Mouse (Mus musculus) liver, embryonic 15.5 days (tissue): Measurements from ENCODE around the gene Dhdh. TPM values are rescaled to one million over a fixed set of nuclear protein-coding genes. Genes with fewer than 3 reads are reported as not detected.
"Not testable (repeated sequence)": the region's sequence is repeated elsewhere in the genome, so short reads cannot be mapped to it uniquely, and the experiment has no call there.

Source experiments
- ATAC-seq: fragments of 200-750 bp; cut with Nextera tagmentation; 2 replicates; pipeline ENCODE4 v1.8.0; 2017; ENCODE audit warnings: moderate number of reproducible peaks, mild to moderate bottlenecking, moderate library complexity; ENCODE audit not compliant: insufficient read depth
- H3K27ac ChIP-seq: fragments of 300-500 bp; sonication (generic); replicated peaks from 2 replicates; pipeline ENCODE4 v1.5.1; 2015; ENCODE audit warnings: mild to moderate bottlenecking, inconsistent platforms
- H3K27me3 ChIP-seq: fragments of 300-500 bp; sonication (generic); 2 replicates; pipeline ENCODE4 v1.6.1; 2015; ENCODE audit warnings: mild to moderate bottlenecking, inconsistent platforms
- H3K36me3 ChIP-seq: fragments of 300-500 bp; sonication (generic); replicated peaks from 2 replicates; pipeline ENCODE4 v1.6.1; 2015; ENCODE audit warnings: moderate library complexity, mild to moderate bottlenecking, inconsistent platforms
- H3K4me1 ChIP-seq: fragments of 300-500 bp; sonication (generic); replicated peaks from 2 replicates; pipeline ENCODE4 v1.6.1; 2015; ENCODE audit warnings: inconsistent platforms
- H3K4me2 ChIP-seq: fragments of 300-500 bp; sonication (generic); 2 replicates; pipeline ENCODE4 v1.6.1; 2015; ENCODE audit warnings: moderate library complexity, mild to moderate bottlenecking, inconsistent platforms
- H3K4me3 ChIP-seq: fragments of 300-500 bp; sonication (generic); replicated peaks from 2 replicates; pipeline ENCODE4 v1.5.1; 2015; ENCODE audit warnings: mild to moderate bottlenecking, inconsistent platforms
- H3K9ac ChIP-seq: fragments of 300-500 bp; sonication (generic); 2 replicates; pipeline ENCODE4 v1.6.1; 2015; ENCODE audit warnings: moderate library complexity, mild to moderate bottlenecking, inconsistent platforms
- H3K9me3 ChIP-seq: fragments of 300-500 bp; sonication (generic); replicated peaks from 2 replicates; pipeline ENCODE4 v1.6.1; 2016; ENCODE audit warnings: inconsistent platforms
- WGBS: fragments of 180-500 bp; shearing (Covaris S2); methylation state at CpG from one replicate; pipeline ENCODE4 v1.1.7; 2015; ENCODE audit warnings: mixed read lengths; ENCODE audit not compliant: insufficient replicate concordance; 5-methylcytosine and 5-hydroxymethylcytosine counted together
- polyA plus RNA-seq: library from polyadenylated mRNA; unstranded; fragments of >200 nt; fragmentation: Nextera tagmentation; extraction: Ambion mirVana; gene quantifications from 2 replicates; pipeline ENCODE4 v1.2.1, GENCODE M21; 2015

The Dhdh gene
- polyA plus RNA-seq, 1 experiment from 2014 or later: 2.4 TPM

- peak overlapping the region; percentile 88 for H3K4me3 ChIP-seq
- peaks cover 45% of the 10 kb centered on the region for H3K36me3 ChIP-seq
- 47% methylated on average over 18 of the region's 18 CpGs for WGBS
- H3K9ac ChIP-seq: peak overlapping the region; percentile 99
- H3K27ac ChIP-seq: peak overlapping the region; percentile 100
- H3K9me3 ChIP-seq: no peaks in the 10 kb centered on the region
- H3K27me3 ChIP-seq: no peaks in the 10 kb centered on the region
- ATAC-seq: no peak
- peak overlapping the region; percentile 77 for H3K4me2 ChIP-seq
- peaks cover 63% of the 10 kb centered on the region for H3K4me1 ChIP-seq
Observed at GRCm38 (mm10) chr7:45522957-45523676, 34.5 kb upstream of the Dhdh start.

- Histone ChIP-seq H3K9me3 (no peaks in the 10 kb centered on the region), H3K36me3 (peaks cover 45% of the 10 kb centered on the region), H3K27ac (peak overlapping the region; percentile 100), H3K4me3 (peak overlapping the region; percentile 88), H3K4me1 (peaks cover 63% of the 10 kb centered on the region), H3K9ac (peak overlapping the region; percentile 99), H3K27me3 (no peaks in the 10 kb centered on the region), H3K4me2 (peak overlapping the region; percentile 77)
- 48% methylated on average over 16 of the region's 16 CpGs for whole genome bisulfite sequencing
- no peak for ATAC-seq
Observed at GRCm38 (mm10) chr7:45522194-45522752, 33.7 kb upstream of the Dhdh start.

GRCm38 (mm10) chr7:45521728-45522184 lies 33.2 kb upstream of the Dhdh start:
- Histone ChIP-seq H3K4me1 (peaks cover 59% of the 10 kb centered on the region), H3K27me3 (no peaks in the 10 kb centered on the region), H3K4me2 (peak overlapping the region; percentile 77), H3K9me3 (no peaks in the 10 kb centered on the region), H3K36me3 (peaks cover 45% of the 10 kb centered on the region), H3K9ac (peak overlapping the region; percentile 99), H3K4me3 (peak overlapping the region; percentile 88), H3K27ac (peak overlapping the region; percentile 100)
- WGBS: under 1% methylated on average over 28 of the region's 28 CpGs
- no peak for ATAC-seq

GRCm38 (mm10) chr7:45520605-45521004 lies 32.0 kb upstream of the Dhdh start:
- Histone ChIP-seq H3K4me2 (peak overlapping the region; percentile 77), H3K4me1 (peaks cover 68% of the 10 kb centered on the region), H3K9me3 (no peaks in the 10 kb centered on the region), H3K9ac (no peak overlapping the region), H3K36me3 (peaks cover 45% of the 10 kb centered on the region), H3K27ac (peak overlapping the region; percentile 100; the same call in 1 of the 2 replicates), H3K27me3 (no peaks in the 10 kb centered on the region), H3K4me3 (0 out of 2 replicates have a peak overlapping the region, but pooled peaks have one; percentile 88)
- no peak for ATAC-seq
- WGBS: 85% methylated on average over 7 of the region's 7 CpGs

GRCm38 (mm10) chr7:45519345-45520120 lies 30.9 kb upstream of the Dhdh start:
- H3K4me2 ChIP-seq: peak overlapping the region; percentile 32
- H3K9ac ChIP-seq: peak overlapping the region; percentile 4; the same call in 1 of the 2 replicates
- peak overlapping the region; percentile 9; the same call in 1 of the 2 replicates for H3K4me3 ChIP-seq
- no peaks in the 10 kb centered on the region for H3K9me3 ChIP-seq
- no peak for ATAC-seq
- H3K4me1 ChIP-seq: peaks cover 71% of the 10 kb centered on the region
- peaks cover 40% of the 10 kb centered on the region for H3K36me3 ChIP-seq
- WGBS: 63% methylated on average over 8 of the region's 8 CpGs
- peak overlapping the region; percentile 58 for H3K27ac ChIP-seq
- no peaks in the 10 kb centered on the region for H3K27me3 ChIP-seq

GRCm38 (mm10) chr7:45518618-45519017 lies 30.0 kb upstream of the Dhdh start:
- Histone ChIP-seq H3K9me3 (no peaks in the 10 kb centered on the region), H3K27me3 (no peaks in the 10 kb centered on the region), H3K27ac (peak overlapping the region; percentile 58; the same call in 1 of the 2 replicates), H3K9ac (peak overlapping the region; percentile 9; the same call in 1 of the 2 replicates), H3K4me3 (no peak overlapping the region), H3K36me3 (peaks cover 32% of the 10 kb centered on the region), H3K4me1 (peaks cover 71% of the 10 kb centered on the region), H3K4me2 (no peak overlapping the region)
- ATAC-seq: no peak
- WGBS: 88% methylated on average over 16 of the region's 16 CpGs

GRCm38 (mm10) chr7:45516846-45517245 lies 28.2 kb upstream of the Dhdh start:
- H3K9me3 ChIP-seq, H3K27me3 ChIP-seq, H3K9ac ChIP-seq, ATAC-seq, H3K4me3 ChIP-seq, H3K4me2 ChIP-seq, H3K27ac ChIP-seq: not testable (repeated sequence)
- 55% methylated on average over 5 of the region's 5 CpGs for WGBS
- peaks cover 59% of the 10 kb centered on the region for H3K4me1 ChIP-seq
- H3K36me3 ChIP-seq: peaks cover 15% of the 10 kb centered on the region

GRCm38 (mm10) chr7:45515436-45515835 lies 26.8 kb upstream of the Dhdh start:
- peak overlapping the region; percentile 49 for H3K9ac ChIP-seq
- H3K4me2 ChIP-seq: peak overlapping the region; percentile 65
- peaks cover 52% of the 10 kb centered on the region for H3K4me1 ChIP-seq
- WGBS: 12% methylated on average over 16 of the region's 16 CpGs
- ATAC-seq: peak; percentile 79
- H3K4me3 ChIP-seq: peak overlapping the region; percentile 29
- peaks cover 2% of the 10 kb centered on the region; the same call in 1 of the 2 replicates for H3K36me3 ChIP-seq
- no peaks in the 10 kb centered on the region for H3K9me3 ChIP-seq
- peak overlapping the region; percentile 78 for H3K27ac ChIP-seq
- H3K27me3 ChIP-seq: no peaks in the 10 kb centered on the region

- peak overlapping the region; percentile 78 for H3K27ac ChIP-seq
- H3K9ac ChIP-seq: no peak overlapping the region
- no peak for ATAC-seq
Observed at GRCm38 (mm10) chr7:45514411-45514810, 25.8 kb upstream of the Dhdh start.

GRCm38 (mm10) chr7:45509912-45510787 lies 21.5 kb upstream of the Dhdh start, which contains the start of gene Nucb1:
Gene Nucb1 (minus strand): TSS chr7:45510406.
- Histone ChIP-seq H3K4me2 (peak within 1 kb of the TSS; percentile 93), H3K27ac (peak within 1 kb of the TSS; percentile 94), H3K4me3 (peak within 1 kb of the TSS; percentile 94), H3K9me3 (no peaks in the 10 kb centered on the region), H3K36me3 (peaks cover 29% of the 10 kb centered on the region), H3K27me3 (no peaks in the 10 kb centered on the region), H3K9ac (peak within 1 kb of the TSS; percentile 99), H3K4me1 (peaks cover 56% of the 10 kb centered on the region)
- peak; percentile 70 for ATAC-seq
- under 1% methylated on average over 44 of the region's 44 CpGs for WGBS

More at GRCm38 (mm10) chr7:45514411-45514810, 25.8 kb upstream of the Dhdh start:
- Histone ChIP-seq H3K27me3 (no peaks in the 10 kb centered on the region), H3K4me2 (no peak overlapping the region), H3K4me1 (peaks cover 47% of the 10 kb centered on the region), H3K4me3 (no peak overlapping the region), H3K36me3 (no peaks in the 10 kb centered on the region), H3K9me3 (no peaks in the 10 kb centered on the region)
- WGBS: 74% methylated on average over 7 of the region's 7 CpGs
